Mouse (Mus musculus) hindbrain, postnatal 0 days (tissue): Measurements from ENCODE around the gene Mup18. TPM values are rescaled to one million over a fixed set of nuclear protein-coding genes. Genes with fewer than 3 reads are reported as not detected.
"Not testable (repeated sequence)": the region's sequence is repeated elsewhere in the genome, so short reads cannot be mapped to it uniquely, and the experiment has no call there.

ENCODE experiments used
- ATAC-seq: fragments of 200-750 bp; cut with Nextera tagmentation; 2 replicates; pipeline ENCODE4 v1.8.0; 2017; ENCODE audit warnings: mild to moderate bottlenecking, moderate TSS enrichment, moderate library complexity
- DNase-seq: peaks from one replicate; pipeline ENCODE4 v3.0.0-alpha.2; 2015; ENCODE audit warnings: low spot score
- H3K27ac ChIP-seq: fragments of 300-500 bp; sonication (generic); 2 replicates; pipeline ENCODE4 v1.5.1; 2014; ENCODE audit warnings: mild to moderate bottlenecking
- H3K27me3 ChIP-seq: fragments of 300-500 bp; sonication (generic); 2 replicates; pipeline ENCODE4 v1.6.1; 2014; ENCODE audit warnings: low read length, mixed read lengths; ENCODE audit not compliant: insufficient read depth
- H3K36me3 ChIP-seq: fragments of 300-500 bp; sonication (generic); 2 replicates; pipeline ENCODE4 v1.6.1; 2014; ENCODE audit warnings: low read length, mixed read lengths; ENCODE audit not compliant: insufficient read depth
- H3K4me1 ChIP-seq: fragments of 300-500 bp; sonication (generic); 2 replicates; pipeline ENCODE4 v1.6.1; 2014; ENCODE audit warnings: antibody characterized with exemption, low read length, mixed read lengths; ENCODE audit not compliant: insufficient read depth
- H3K4me2 ChIP-seq: fragments of 300-500 bp; sonication (generic); 2 replicates; pipeline ENCODE4 v1.6.1; 2014; ENCODE audit warnings: low read depth, mild to moderate bottlenecking, low read length, moderate library complexity, mixed read lengths
- H3K4me3 ChIP-seq: fragments of 300-500 bp; sonication (generic); 2 replicates; pipeline ENCODE4 v1.5.1; 2014; ENCODE audit warnings: low read length
- H3K9ac ChIP-seq: fragments of 300-500 bp; sonication (generic); replicated peaks from 2 replicates; pipeline ENCODE4 v1.6.1; 2014; ENCODE audit warnings: mild to moderate bottlenecking, low read length, moderate library complexity, mixed read lengths
- H3K9me3 ChIP-seq: fragments of 300-500 bp; sonication (generic); 2 replicates; pipeline ENCODE4 v1.6.1; 2016; ENCODE audit warnings: low read length, mixed read lengths
- whole genome bisulfite sequencing: fragments of 180-500 bp; shearing (Covaris S2); extraction: QIAGEN DNeasy Blood & Tissue Kit; methylation state at CpG from one replicate; pipeline ENCODE4 v1.1.7; 2014; 5-methylcytosine and 5-hydroxymethylcytosine counted together
- polyA plus RNA-seq: library from polyadenylated mRNA; unstranded; fragments of >200 nt; fragmentation: Nextera tagmentation; extraction: Ambion mirVana; gene quantifications from 2 replicates; pipeline ENCODE4 v1.2.1, GENCODE M21; 2015
- total RNA-seq: library from RNA; depleted of rRNA; stranded (reverse); fragments of >200 nt; gene quantifications from 2 replicates; pipeline ENCODE4 v1.2.3, GENCODE M21; 2014; rRNA removed

Mup18 gene
- total RNA-seq = not detected in 2 replicates
- polyA plus RNA-seq = not detected in 2 replicates

DNA sequence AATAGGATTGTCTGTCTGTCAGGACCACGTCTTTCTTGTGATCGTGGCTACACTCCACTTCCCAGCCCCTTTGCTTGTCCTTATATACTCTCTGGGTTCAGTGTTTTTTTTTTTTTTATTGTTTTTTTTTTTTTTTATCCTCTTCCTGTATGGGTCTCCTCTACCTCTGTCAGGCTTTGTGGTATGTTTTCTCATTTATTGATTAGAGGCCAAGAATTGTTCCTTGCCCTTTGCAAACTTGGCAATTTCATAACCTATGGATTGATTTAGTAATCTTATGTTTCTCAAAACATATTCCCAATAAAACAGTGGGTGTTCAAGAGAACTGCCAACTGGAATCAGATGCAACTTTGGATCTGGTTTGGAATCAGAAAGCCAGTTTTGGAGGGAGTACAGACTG is at the start of gene Mup18:
Gene Mup18 (minus strand): TSS at position 101 of the 400 bp plus-strand sequence.
- DNase-seq, H3K4me2 ChIP-seq, H3K27ac ChIP-seq, H3K36me3 ChIP-seq, H3K9me3 ChIP-seq, H3K9ac ChIP-seq, H3K4me1 ChIP-seq, H3K4me3 ChIP-seq, ATAC-seq, H3K27me3 ChIP-seq: not testable (repeated sequence)
- WGBS = 83% methylated on average over 2 of the region's 2 CpGs

DNA sequence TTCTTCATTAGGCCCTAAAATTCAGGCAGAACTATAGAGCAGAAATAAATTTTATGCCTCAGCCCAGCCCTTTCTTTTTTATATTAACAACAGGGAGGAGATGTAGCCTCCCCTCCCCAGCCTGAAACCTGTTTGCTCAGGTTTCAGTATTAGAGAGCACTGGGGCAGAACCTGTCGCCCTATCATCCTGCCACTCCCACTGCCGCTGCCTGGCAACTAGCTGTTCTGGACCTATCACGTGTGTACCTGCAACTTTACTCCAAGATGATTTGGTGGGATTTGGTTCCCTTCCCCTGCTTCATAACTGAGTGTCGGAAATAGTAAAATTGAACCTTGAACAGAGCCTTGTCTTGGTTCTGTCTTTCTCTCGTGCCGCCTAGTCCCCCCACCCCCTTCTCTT is 40.4 kb upstream of the Mup18 start:
- not testable (repeated sequence) for H3K27ac ChIP-seq, H3K4me2 ChIP-seq, DNase-seq, H3K36me3 ChIP-seq, H3K9ac ChIP-seq, ATAC-seq, H3K4me1 ChIP-seq, H3K9me3 ChIP-seq, H3K4me3 ChIP-seq, H3K27me3 ChIP-seq
- WGBS = 86% methylated on average over 6 of the region's 6 CpGs

Other genes with a start within 250 kb of the Mup18 start
- not detected in 2 replicates for gene Mup15, start 234.4 kb downstream of the Mup18 start, total RNA-seq
- not detected in 2 replicates for gene Mup15, start 234.4 kb downstream of the Mup18 start, polyA plus RNA-seq
- gene Mup16, start 154.6 kb downstream of the Mup18 start, total RNA-seq = not detected in 2 replicates
- gene Mup16, start 154.6 kb downstream of the Mup18 start, polyA plus RNA-seq = not detected in 2 replicates
- gene Mup17, start 78.3 kb downstream of the Mup18 start, total RNA-seq = not detected in 2 replicates
- not detected in 2 replicates for gene Mup17, start 78.3 kb downstream of the Mup18 start, polyA plus RNA-seq
- gene Mup19, start 108.1 kb upstream of the Mup18 start, total RNA-seq = not detected in 2 replicates
- gene Mup19, start 108.1 kb upstream of the Mup18 start, polyA plus RNA-seq = not detected in 2 replicates
- not detected in 2 replicates for gene Mup5, start 161.1 kb upstream of the Mup18 start, total RNA-seq
- gene Mup5, start 161.1 kb upstream of the Mup18 start, polyA plus RNA-seq = not detected in 2 replicates